Mouse (Mus musculus) CH12.LX (cell line): Measurements from ENCODE around the gene Ak3.

ENCODE experiments used
- BHLHE40 ChIP-seq: IDR thresholded peaks from 2 replicates; pipeline ENCODE4 v1.6.1; 2011; ENCODE audit warnings: mild to moderate bottlenecking, low read depth, low read length, improper control_type of control experiment
- CTCF ChIP-seq, 2 experiments: IDR thresholded peaks in 1 of 2; conservative IDR thresholded peaks in 1 of 2; 2 replicates each; pipeline ENCODE4 v1.5.1; 2011 to 2012; ENCODE audit warnings: low read depth in 2 of 2, low read length in 2 of 2, improper control_type of control experiment in 1 of 2, inconsistent platforms in 1 of 2, mild to moderate bottlenecking in 1 of 2, moderate library complexity in 1 of 2
- EP300 ChIP-seq: IDR thresholded peaks from 2 replicates; pipeline ENCODE4 v1.6.1; 2011; ENCODE audit warnings: low read length, improper control_type of control experiment
- IRF4 ChIP-seq: IDR thresholded peaks from 2 replicates; pipeline ENCODE4 v1.6.1; 2014; ENCODE audit warnings: low read depth, mild to moderate bottlenecking, inconsistent platforms, low read length, improper control_type of control experiment
- MAX ChIP-seq: IDR thresholded peaks from 2 replicates; pipeline ENCODE4 v1.6.1; 2011; ENCODE audit warnings: low read length, improper control_type of control experiment
- MAZ ChIP-seq: IDR thresholded peaks from 2 replicates; pipeline ENCODE4 v1.6.1; 2012; ENCODE audit warnings: low read depth, mild to moderate bottlenecking, inconsistent platforms, low read length, improper control_type of control experiment, moderate library complexity
- NELFE ChIP-seq: IDR thresholded peaks from 2 replicates; pipeline ENCODE4 v1.6.1; 2011; ENCODE audit warnings: low read depth, low read length, improper control_type of control experiment
- NRF1 ChIP-seq: IDR thresholded peaks from 2 replicates; pipeline ENCODE4 v1.6.1; 2014; ENCODE audit warnings: low read depth, mild to moderate bottlenecking, inconsistent platforms, low read length, improper control_type of control experiment, moderate library complexity
- POLR2A ChIP-seq: IDR thresholded peaks from 2 replicates; pipeline ENCODE4 v1.6.1; 2011; ENCODE audit warnings: low read depth, mild to moderate bottlenecking, improper control_type of control experiment, low read length
- RCOR1 ChIP-seq: conservative IDR thresholded peaks from 2 replicates; pipeline ENCODE4 v1.6.1; 2012; ENCODE audit warnings: low read depth, mild to moderate bottlenecking, inconsistent platforms, low read length, improper control_type of control experiment
- TBP ChIP-seq: conservative IDR thresholded peaks from 2 replicates; pipeline ENCODE4 v1.6.1; 2011; ENCODE audit warnings: low read depth, low read length, improper control_type of control experiment
- ZC3H11A ChIP-seq: IDR thresholded peaks from 2 replicates; pipeline ENCODE4 v1.6.1; 2012; ENCODE audit warnings: low read depth, mild to moderate bottlenecking, inconsistent platforms, low read length, improper control_type of control experiment

GRCm38 (mm10) chr19:29054594-29054993 lies 6.8 kb upstream of the Ak3 start:
- TF ChIP-seq MAX (no peak), POLR2A (no peak), CTCF (conservative IDR thresholded peaks at IDR 0.05 in 1 of 2, IDR thresholded peaks at IDR 0.05 in 1 of 2; ENCODE audit: low read depth in 2 of 2, low read length in 2 of 2) (no peak), NRF1 (no peak), NELFE (no peak), TBP (no peak), EP300 (no peak), RCOR1 (no peak), IRF4 (no peak), MAZ (no peak), ZC3H11A (no peak), BHLHE40 (no peak)
